Mouse (Mus musculus) embryonic stem cell, embryonic (primary cell): ENCODE measurements around the gene Sox14.

Source experiments
- CTCF ChIA-PET, 4 experiments: fragments of 300-600 bp in 2 of 4; fragments of 350-600 bp in 2 of 4; sonication (Branson Sonifier 250); formaldehyde crosslinking; loops; one replicate each; lab custom pipeline; 2022; ENCODE audit warnings: inconsistent platforms in 2 of 4; lab: Charles Lee
- POLR2A ChIA-PET, 4 experiments: fragments of 300-600 bp in 2 of 4; fragments of 350-600 bp in 2 of 4; sonication (Branson Sonifier 250); formaldehyde crosslinking; loops; one replicate each; lab custom pipeline; 2022; ENCODE audit warnings: antibody characterized with exemption in 4 of 4, inconsistent platforms in 1 of 4; lab: Charles Lee

Sox14 gene

DNA sequence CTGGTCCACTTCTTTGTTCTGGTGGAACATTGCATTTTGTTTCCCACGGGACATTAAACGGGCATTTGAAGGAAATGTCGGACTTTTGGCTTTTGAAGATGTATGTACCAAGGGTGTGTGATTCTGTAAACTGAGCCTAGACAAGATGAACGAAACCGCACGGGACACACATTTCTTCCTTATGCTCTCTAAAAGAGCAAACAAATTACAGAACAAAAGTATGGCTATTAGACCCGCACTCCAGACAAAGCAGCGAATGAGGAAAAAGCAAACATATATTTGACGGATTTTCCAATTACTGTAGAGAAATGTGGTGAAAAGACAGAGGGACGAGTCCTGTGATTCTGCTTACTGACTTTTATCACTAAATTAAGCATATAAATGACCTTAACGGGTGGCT, 7.9 kb downstream of the Sox14 start:
- POLR2A ChIA-PET, result interaction anchor here in 1 of 4 experiments (0.9 kb wide), 1 partner anchor 9 kb away, joined by 3 read pairs; no protein-coding TSS in a partner anchor
- CTCF ChIA-PET, result no interaction called here

DNA sequence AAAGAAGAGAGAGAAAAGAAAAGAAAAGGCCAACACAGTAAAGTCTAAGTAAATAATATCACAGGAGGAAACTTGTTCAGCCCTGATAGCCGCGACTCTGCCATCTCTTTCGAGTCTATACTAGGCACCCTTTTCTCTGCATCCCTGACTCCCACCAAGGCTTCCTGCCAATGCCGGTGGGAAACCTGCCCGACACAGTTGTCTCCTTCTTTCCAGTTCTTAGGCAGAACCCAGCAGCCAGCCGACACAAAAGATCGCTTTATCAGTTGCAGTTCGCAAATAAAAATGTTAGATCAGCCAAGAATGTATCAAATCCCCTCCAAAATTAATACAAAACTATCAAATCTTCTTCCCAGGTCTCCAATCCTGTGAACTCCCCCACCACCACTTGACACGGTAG, 13.0 kb downstream of the Sox14 start:
- POLR2A ChIA-PET, result no interaction called here
- CTCF ChIA-PET, result no interaction called here

DNA sequence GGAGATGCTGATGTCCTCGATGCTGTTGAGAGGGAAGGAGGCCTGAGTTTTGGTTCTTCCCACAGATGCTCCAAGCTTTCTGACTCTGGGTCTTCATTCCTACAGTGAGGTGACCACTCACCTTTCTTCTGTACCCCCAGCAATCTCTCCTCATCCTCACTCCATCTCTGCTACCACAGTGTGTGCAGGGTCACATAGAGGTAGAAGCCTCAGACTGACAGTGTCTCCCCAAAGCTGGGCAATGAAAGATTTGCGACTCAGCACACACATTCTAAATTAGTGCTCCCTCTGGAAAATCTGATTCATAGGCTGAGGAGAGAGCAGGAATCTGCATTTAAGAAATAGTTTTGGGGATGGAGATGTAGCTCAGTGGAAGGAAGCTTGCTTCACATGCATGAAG, 21.5 kb downstream of the Sox14 start:
- ChIA-PET CTCF (no interaction called here), POLR2A (no interaction called here)

DNA sequence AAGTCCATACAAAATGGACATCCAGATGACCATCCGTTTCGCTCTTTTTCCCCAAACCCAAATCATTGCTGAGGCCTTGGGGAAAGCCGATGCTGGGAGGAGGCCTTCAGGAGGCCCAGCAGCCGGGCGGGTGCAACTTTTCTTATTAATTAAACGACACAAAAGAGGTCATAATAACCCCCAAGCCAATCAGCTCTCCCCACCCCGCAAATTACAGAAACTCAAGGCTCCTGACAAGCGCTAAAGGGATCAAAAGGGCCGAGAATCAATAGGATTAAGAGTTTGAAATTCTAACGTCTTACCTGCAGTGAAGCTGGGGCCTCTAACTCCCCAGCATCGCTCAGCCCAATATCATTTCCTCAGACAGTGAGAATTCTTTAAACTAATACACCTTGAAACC, 22.6 kb downstream of the Sox14 start:
- ChIA-PET POLR2A (interaction anchor here in 1 of 4 experiments (1.3 kb wide), 1 partner anchor 29 kb away, joined by 3 read pairs; no protein-coding TSS in a partner anchor), CTCF (no interaction called here)

DNA sequence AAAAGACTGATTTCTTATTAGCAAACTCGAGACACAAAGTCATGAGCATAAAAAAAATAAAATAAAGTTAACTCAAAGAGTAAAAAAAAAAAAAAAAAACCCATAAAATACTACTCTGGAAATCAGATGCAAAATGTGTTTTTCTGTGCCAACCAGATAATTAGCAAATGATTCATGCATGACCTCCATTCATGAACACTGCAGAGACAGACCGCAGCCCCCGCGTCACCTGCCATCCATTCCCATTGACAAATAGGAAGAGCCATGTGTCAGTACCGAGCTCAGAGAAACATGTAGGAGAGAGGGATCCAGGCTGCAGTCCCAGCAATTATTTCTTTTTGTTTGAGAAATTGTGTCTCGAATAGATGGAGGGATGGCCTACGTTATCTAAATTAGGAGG, 25.6 kb downstream of the Sox14 start:
- ChIA-PET CTCF (no interaction called here), POLR2A (interaction anchor here in 1 of 4 experiments (0.7 kb wide), 1 partner anchor 488 kb away, joined by 3 read pairs; no protein-coding TSS in a partner anchor)

DNA sequence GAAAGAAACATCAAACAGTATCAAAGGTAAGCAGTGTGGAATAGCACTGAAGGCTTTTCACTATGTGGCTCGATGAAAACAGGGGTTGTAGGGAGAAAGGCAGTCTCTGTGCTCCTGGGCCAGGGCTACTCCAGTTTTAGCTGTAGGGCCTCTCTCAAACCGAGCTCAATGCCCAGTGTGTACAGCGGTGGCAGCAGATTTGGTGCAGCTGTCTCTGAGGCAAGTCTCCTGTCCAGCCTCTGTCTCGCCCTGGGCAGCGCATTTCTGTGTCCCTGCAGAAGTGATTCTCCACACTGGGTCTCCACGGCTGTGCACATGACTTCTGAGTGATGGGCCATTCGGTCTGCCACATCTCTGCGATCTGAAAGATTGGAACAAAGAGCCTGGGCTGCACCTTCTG, 27.6 kb downstream of the Sox14 start:
- CTCF ChIA-PET, result no interaction called here

DNA sequence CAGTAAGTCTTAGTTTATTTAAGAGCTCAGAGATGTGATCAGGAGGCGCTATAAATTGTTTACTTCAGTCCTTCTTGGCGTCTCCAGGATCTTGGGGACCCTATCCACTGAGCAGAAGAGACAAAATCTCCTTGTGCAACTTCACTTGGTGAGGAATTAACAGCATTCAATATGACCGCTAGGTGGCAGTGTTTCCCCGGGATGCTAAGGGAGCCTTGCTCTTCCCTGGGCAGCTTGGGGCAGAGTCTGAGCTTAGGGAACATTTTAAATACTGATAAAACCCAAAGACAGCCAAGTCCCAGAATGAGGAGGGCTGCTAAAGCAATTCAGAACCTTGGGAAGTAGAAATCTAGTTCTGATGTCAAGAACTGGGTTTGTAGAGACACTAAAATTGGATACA, 29.1 kb downstream of the Sox14 start:
- POLR2A ChIA-PET, result no interaction called here
- CTCF ChIA-PET, result interaction anchor here (0.6 to 1.5 kb wide), 12 partner anchors 14 to 554 kb away, joined by 3 to 6 read pairs (median 3); no protein-coding TSS in a partner anchor

More for the DNA sequence above, 27.6 kb downstream of the Sox14 start:
- POLR2A ChIA-PET, result interaction anchor here in 1 of 4 experiments (0.7 kb wide), 1 partner anchor 672 kb away, joined by 3 read pairs; no protein-coding TSS in a partner anchor

DNA sequence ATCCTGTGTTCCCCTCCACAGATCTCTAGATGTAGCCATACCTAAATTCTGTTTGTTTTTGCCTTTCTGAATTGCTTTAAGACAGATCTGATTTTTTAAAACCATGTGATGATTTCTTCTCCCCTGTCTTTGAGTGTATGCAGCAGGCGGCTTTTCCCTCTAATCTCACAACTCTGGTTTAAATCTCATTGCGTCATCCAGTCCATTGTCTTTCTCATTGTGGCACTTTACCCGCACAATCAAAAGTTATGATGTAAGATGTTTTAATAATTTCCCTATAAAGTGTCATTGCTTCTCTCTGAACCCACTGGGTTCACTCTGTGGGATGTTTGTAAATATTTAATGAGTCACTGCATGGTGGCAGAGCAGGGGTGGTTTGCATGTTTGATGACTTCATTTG, 36.6 kb downstream of the Sox14 start:
- POLR2A ChIA-PET, result no interaction called here

DNA sequence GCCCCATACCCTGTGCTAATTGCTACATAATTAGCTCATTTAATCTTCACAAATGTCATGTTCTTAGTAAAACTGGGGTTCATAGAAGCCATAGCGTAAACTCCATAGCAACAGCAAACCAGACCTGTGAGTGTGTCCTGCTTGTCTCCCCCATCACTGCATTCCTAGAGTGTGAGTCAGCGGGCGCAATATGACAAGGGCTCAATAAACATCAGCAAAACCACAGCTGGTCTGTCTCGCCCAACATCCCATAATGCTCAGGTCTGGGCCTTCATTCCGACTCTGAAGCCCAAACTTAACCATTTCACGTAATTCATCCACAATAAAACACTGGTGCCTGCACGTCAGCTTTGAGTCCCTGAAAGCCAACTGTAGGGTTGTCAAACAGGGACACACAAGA, 37.1 kb downstream of the Sox14 start:
- CTCF ChIA-PET, result no interaction called here
- POLR2A ChIA-PET, result no interaction called here

More for the DNA sequence above, 36.6 kb downstream of the Sox14 start:
- CTCF ChIA-PET, result no interaction called here

DNA sequence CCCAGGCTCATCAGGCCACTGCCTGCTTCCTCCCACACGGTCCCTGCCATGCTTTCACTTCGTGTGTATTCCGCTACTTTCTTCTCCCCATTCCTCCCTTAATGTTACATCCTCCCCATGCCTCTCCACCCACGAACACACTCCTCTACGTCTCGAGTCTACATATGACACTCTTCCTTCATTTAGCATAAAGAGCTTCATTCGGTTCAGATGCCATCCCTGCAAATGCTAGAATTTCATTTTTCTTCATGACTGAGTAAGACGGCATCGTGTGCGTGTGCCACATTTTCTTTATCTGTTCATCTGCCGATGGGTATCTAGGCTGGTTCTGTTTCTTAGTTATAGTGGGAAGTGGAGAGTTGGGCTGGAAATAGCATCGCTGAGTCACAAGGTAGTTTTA, 39.3 kb downstream of the Sox14 start:
- ChIA-PET CTCF (interaction anchor here in 1 of 4 experiments (0.6 kb wide), 1 partner anchor 613 kb away, joined by 3 read pairs; no protein-coding TSS in a partner anchor), POLR2A (no interaction called here)

DNA sequence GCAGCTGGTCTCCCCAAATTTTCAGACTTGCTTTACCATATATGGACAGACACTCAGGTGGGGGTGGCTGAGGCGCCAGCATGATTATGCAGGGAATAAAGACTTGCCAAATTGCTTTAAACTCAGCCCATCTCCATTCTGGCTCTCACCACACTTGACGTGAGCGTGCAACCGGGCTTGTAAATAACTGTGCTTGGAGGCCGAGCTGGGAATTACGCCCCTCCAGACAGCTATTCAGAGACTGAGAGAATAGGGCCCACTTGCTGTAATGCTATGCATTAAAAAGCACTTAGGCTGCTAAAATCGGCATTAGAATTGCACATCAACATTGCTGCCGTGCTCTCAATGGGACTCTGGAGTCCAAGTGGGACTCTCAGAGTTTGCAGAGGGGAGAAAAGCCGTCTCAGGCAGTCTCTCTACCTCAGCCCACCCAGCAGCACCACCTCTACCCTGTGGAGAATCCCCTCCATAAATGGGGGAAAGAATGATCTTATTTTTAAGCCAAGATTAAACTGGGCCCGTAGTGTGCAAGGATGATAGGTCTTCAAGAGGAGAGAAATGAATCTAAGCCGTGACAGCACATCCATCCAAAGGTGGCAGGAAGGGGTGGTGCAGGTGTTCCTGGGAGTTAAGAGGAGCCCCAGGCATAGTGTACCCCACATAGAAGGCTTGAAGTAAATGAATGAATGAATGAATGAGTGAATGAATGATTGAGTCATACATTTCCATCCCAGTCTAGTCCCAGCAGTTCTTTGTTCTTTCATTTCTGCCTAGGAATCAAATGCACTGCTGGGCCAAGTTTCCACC, 40.1 kb downstream of the Sox14 start:
- ChIA-PET CTCF (interaction anchor here in 2 of 4 experiments (0.6 kb wide), 3 partner anchors 72 to 1765 kb away, joined by 3 to 4 read pairs (median 4); no protein-coding TSS in a partner anchor), POLR2A (interaction anchor here in 2 of 4 experiments (0.5 kb wide), 2 partner anchors 281 to 815 kb away, joined by 3 to 5 read pairs; no protein-coding TSS in a partner anchor)
